Mouse (Mus musculus) brown adipose tissue, adult 24 weeks (tissue): ENCODE measurements at regions not wholly inside any gene's neighbourhood (a gene's known extent, or its start where the extent isn't known, plus 50 kb on each side); places are given as distances from the start of the nearest gene placed in this dataset.
"Not testable (repeated sequence)": the region's sequence is repeated elsewhere in the genome, so short reads cannot be mapped to it uniquely, and the experiment has no call there.

Source experiments
- H3K27ac ChIP-seq: fragments of 200-500 bp; replicated peaks from 2 replicates; pipeline ENCODE4 v1.5.1; 2012; ENCODE audit warnings: low read depth, mild to moderate bottlenecking, low read length
- H3K4me1 ChIP-seq: fragments of 200-500 bp; 2 replicates; pipeline ENCODE4 v1.6.1; 2012; ENCODE audit warnings: low read length, mixed read lengths; ENCODE audit not compliant: control insufficient read depth, insufficient read depth, insufficient read length
- H3K4me3 ChIP-seq: fragments of 200-500 bp; 2 replicates; pipeline ENCODE4 v1.5.1; 2012; ENCODE audit warnings: low read depth, mild to moderate bottlenecking, low read length, moderate library complexity; ENCODE audit not compliant: insufficient read depth

GRCm38 (mm10) chr16:69937514-69938194, 74.1 kb upstream of the Speer2 start:
- Histone ChIP-seq H3K4me1 (no peaks in the 10 kb centered on the region), H3K4me3 (no peak overlapping the region), H3K27ac (no peak overlapping the region)

DNA sequence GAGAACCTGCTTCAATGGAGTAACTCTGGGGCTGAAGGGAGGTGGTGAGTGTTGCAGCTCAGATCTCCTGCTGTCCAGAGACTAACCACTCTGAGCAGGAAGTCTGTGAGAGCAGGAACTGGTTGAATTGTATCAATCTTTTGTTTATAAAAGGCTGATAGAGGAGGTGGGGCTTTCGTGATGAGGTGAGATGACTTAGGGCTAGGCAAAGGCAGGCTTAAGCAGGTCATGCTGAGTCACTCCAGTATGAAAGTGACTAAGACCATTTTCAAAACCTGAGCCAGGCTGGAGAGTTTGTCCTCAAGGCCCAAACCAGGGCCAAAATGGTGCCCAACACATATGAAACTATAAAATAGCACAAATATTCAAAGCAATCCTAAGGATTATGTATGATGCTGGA, 80.1 kb upstream of the Speer2 start:
- Histone ChIP-seq H3K4me1 (no peaks in the 10 kb centered on the region), H3K4me3 (no peak overlapping the region), H3K27ac (no peak overlapping the region)

DNA sequence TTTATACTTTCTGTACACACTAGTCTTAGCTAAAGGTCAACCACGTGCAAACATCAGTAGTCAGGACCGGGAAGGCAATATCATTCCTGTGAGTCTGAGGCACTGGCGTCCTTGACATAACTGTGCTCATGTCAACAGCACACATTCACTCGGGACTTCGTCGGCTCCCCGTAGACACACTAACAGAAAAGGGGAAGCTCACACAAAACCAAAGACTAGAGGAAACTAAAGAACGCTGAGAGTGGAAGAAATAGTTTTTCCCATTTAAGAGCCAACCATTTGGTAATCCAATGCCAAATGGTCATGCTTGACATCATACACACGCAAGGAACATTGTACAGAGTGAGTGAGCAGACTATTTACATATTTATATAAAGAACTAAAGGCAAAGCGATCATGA, 85.2 kb upstream of the Speer2 start:
- Histone ChIP-seq H3K4me3 (no peak overlapping the region), H3K27ac (no peak overlapping the region)

DNA sequence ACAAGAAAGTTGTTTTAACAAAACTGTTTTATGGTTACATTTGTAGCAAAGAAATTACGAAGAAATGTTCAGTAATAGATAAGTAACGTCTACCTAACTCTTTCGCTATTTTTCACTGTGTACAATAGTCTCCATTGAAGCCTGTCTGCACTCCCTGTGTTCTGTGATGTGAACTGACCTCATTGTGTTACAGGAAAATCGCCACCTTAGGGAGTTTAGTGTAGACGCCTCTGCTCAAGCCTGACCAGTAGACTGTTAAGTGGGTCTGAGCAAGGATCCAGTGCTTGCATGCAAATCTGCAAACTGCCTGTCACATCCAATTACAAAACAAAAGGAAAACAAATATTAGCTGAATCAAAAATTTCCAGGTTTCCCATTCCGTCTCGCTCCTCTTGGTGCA, 85.8 kb upstream of the Speer2 start:
- H3K27ac ChIP-seq: no peak overlapping the region
- H3K4me3 ChIP-seq: no peak overlapping the region
- H3K4me1 ChIP-seq: no peaks in the 10 kb centered on the region

More for the DNA sequence above, 85.2 kb upstream of the Speer2 start:
- no peaks in the 10 kb centered on the region for H3K4me1 ChIP-seq

GRCm38 (mm10) chr16:69951581-69951980, 88.0 kb upstream of the Speer2 start:
- Histone ChIP-seq H3K27ac (no peak overlapping the region), H3K4me3 (no peak overlapping the region), H3K4me1 (no peaks in the 10 kb centered on the region)

DNA sequence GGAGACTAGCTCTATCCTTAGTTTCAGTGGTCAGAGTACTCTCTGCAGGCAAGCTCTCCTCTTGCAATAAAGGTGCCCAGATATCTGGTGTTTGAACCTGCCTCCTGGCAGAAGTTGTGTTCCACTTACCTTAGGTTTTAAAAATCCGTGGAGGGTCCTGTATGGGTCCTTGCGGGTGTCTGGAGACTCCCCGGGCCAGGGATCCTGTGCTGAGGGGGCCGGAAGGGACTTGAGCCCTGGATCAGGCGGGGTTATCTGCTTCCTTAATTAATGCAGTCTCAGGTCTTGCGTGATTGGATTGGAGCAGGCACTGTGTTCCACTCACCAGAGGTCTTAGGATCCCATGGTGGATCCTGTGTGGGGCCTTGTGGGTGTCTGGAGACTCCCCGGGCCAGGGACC, 103.0 kb upstream of the Speer2 start:
- not testable (repeated sequence) for H3K4me3 ChIP-seq, H3K27ac ChIP-seq, H3K4me1 ChIP-seq

DNA sequence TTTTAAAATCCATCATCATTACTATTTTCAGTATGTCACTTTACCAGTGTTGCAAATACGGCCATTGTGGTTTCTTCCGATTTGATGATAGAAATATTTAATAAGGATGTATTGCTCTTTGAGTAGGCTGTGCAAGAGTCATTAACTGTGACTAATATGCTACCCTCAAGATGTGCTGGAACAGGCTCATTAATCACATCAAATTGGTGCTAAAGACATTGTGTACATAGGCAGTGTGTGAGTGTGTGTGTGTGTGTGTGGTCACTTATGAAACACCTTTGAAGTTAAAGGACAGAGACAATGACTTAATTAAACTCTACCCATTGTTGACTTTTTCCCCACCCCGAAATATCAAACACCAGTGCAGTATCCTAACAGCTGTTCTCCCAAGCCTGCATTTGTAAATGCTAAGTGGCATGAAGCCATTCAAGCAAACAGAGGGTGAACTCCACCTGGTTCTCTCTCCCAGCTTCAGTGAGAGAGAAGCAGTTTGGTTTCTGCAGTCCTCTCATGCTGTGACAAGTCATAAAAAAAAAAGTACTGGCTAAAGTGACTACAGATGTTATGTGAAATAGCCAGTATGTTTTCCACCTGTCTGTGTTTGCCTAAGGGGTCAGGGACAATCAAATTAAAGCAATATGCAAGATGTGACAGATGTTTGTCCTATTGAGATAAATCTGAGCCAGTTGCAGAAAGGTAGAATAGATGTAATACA, 116.4 kb upstream of the Speer2 start:
- Histone ChIP-seq H3K4me1 (no peaks in the 10 kb centered on the region), H3K27ac (no peak overlapping the region)

GRCm38 (mm10) chr16:69984320-69984719, 120.8 kb upstream of the Speer2 start:
- H3K4me1 ChIP-seq: no peaks in the 10 kb centered on the region
- no peak overlapping the region for H3K4me3 ChIP-seq
- no peak overlapping the region for H3K27ac ChIP-seq

More for the DNA sequence above, 116.4 kb upstream of the Speer2 start:
- H3K4me3 ChIP-seq: no peak overlapping the region

- H3K27ac ChIP-seq: no peak overlapping the region
- no peaks in the 10 kb centered on the region for H3K4me1 ChIP-seq
- no peak overlapping the region for H3K4me3 ChIP-seq
These were observed 128.4 kb upstream of the Speer2 start for GRCm38 (mm10) chr16:69991907-69992470.

- Histone ChIP-seq H3K27ac (no peak overlapping the region), H3K4me3 (no peak overlapping the region), H3K4me1 (no peaks in the 10 kb centered on the region)
These were observed 129.2 kb upstream of the Speer2 start for GRCm38 (mm10) chr16:69992715-69993114.

GRCm38 (mm10) chr16:70006863-70007262, 143.3 kb upstream of the Speer2 start:
- Histone ChIP-seq H3K27ac (no peak overlapping the region), H3K4me1 (no peaks in the 10 kb centered on the region), H3K4me3 (no peak overlapping the region)

- Histone ChIP-seq H3K4me3 (no peak overlapping the region), H3K27ac (no peak overlapping the region), H3K4me1 (no peaks in the 10 kb centered on the region)
These were observed 153.4 kb upstream of the Speer2 start for GRCm38 (mm10) chr16:70016980-70017379.

- H3K27ac ChIP-seq: no peak overlapping the region
- H3K4me1 ChIP-seq: no peaks in the 10 kb centered on the region
- H3K4me3 ChIP-seq: no peak overlapping the region
These were observed 156.0 kb upstream of the Speer2 start for GRCm38 (mm10) chr16:70019564-70019963.

DNA sequence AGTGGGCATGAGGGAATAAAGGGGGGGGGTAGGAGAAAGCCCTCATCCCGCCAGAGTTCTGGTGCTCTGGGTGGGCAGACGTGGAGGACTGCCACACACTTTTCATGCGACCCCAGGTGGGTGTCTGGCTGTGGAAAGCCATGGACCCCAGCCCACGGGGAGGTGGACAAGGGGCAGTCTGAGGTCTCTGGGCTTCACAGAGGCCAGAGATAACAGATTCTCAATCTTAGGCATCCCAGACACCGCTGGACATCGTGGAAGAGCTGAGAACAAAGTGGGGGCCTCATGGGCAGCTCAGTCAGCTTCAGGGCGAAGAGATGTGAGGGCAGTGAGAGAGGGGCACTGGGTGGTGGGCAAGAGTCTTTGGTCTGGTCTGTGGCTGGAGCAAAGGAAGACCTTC, 157.9 kb upstream of the Speer2 start:
- no peak overlapping the region for H3K27ac ChIP-seq
- H3K4me3 ChIP-seq: no peak overlapping the region
- no peaks in the 10 kb centered on the region for H3K4me1 ChIP-seq

DNA sequence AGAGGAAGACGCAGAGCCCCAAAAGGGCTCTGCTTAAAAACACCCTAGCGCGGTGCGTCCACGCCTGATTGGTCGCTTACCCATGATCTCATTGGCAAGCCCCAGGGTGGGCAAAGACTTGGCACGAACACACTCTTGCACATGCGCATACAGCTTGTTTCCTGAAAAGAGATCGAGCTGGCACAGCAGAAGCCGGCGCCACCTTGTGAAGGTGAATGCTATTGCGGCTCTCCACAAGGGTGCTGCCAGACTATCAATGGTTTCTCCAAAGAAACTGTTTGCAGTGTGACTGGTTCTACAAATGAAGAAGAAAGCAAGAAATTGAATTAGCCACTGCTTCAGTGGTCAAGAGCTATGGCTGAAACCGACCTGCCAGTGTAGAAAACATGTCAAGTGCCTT, 165.1 kb upstream of the Speer2 start:
- Histone ChIP-seq H3K4me3 (no peak overlapping the region), H3K27ac (no peak overlapping the region), H3K4me1 (no peaks in the 10 kb centered on the region)

DNA sequence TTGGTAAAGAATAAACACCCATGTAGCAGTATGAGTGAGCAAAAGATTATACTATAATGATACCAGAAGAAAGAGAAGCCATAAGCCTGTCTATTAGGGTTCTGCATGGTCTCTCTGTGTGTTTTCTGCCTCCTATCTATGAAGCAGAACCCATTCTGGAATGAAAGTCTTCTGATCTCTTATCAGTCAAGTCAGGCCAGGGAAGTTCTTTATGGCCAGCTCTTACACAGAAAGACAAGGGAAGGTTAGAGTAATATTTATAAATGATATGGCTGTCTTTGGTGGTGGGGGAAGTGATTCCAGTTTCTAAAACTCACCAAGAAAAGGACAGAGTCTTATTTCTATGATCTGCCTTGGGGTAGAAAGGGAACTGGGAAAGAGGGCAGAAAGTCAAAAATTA, 182.0 kb upstream of the Speer2 start:
- Histone ChIP-seq H3K4me3 (no peak overlapping the region), H3K4me1 (no peaks in the 10 kb centered on the region), H3K27ac (no peak overlapping the region)
